Mouse (Mus musculus): ENCODE data around the gene Aatf. TPM values are rescaled to one million over a fixed set of nuclear protein-coding genes. Genes with fewer than 3 reads are reported as not detected.

Gene Aatf
- 2.5 and 4.6 TPM in 2 replicates for polyA plus RNA-seq (2012; rRNA removed; ENCODE audit: low replicate concordance)

DNA sequence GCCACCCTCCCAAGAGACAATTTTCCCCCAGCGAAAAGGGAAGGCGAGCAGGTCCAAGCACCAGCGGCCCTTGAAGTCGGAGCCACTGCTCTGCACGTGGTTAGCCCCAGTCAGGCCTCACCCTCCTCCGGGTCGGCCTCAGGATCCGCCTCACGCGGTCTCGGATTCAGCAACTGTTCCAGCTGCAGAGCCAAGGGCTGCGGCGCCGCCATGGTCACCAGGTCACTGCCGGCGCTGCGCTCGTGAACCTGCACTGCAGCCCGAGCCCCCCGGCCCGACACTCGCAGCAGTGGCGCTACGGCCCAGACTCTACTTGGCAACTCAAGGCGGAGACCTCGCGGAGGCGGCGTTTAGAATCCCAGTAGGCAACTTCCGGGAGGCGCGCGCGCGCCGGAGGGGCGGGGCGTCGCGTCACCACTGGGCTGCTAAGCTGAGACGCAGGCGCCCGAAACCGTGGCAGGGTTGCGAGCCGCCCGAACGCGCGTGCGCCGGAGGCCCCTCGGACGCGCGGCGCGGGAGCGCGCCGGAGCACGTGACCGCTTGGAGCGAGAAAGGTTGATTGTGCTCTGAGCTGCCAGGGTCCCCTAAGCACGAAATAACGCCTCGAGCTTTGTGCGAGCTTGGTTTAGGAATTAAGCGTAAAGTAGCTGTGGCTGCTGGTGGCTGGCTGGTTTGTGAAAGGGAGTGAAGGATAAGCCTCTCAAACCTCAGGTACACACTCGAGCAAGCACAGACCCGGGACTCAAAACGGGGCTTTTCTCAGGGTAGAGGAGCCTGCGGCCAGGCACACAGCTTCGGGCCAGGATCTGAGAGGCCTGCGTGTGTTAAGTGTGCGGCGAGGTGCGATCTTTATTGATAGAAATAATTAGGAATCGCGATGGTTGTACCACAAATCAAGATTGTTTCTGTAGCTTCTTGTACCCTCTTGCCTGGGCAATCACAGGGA is at the start of gene Aatf:
Gene Aatf (minus strand): TSS at position 352 of the 946 bp plus-strand sequence.

GRCm38 (mm10) chr11:84525421-84526274 is 12.3 kb upstream of the Aatf start, which contains the start of gene Lhx1:
TSS of gene Lhx1 (minus strand) at chr11:84525535.

Other genes starting within 250 kb of the Aatf start
- 0.35 and 0.39 TPM in 2 replicates for gene Lhx1, start 12.0 kb upstream of the Aatf start, polyA plus RNA-seq (2012; rRNA removed; ENCODE audit: low replicate concordance)

Data from duodenum, adult 2 months (tissue).